Mouse (Mus musculus) hindbrain, postnatal 0 days (tissue): ENCODE data around the gene Obp2a. TPM values are rescaled to one million over a fixed set of nuclear protein-coding genes. Genes with fewer than 3 reads are reported as not detected.

Source experiments
- ATAC-seq: fragments of 200-750 bp; cut with Nextera tagmentation; 2 replicates; pipeline ENCODE4 v1.8.0; 2017; ENCODE audit warnings: mild to moderate bottlenecking, moderate TSS enrichment, moderate library complexity
- DNase-seq: peaks from one replicate; pipeline ENCODE4 v3.0.0-alpha.2; 2015; ENCODE audit warnings: low spot score
- H3K27ac ChIP-seq: fragments of 300-500 bp; sonication (generic); 2 replicates; pipeline ENCODE4 v1.5.1; 2014; ENCODE audit warnings: mild to moderate bottlenecking
- H3K27me3 ChIP-seq: fragments of 300-500 bp; sonication (generic); 2 replicates; pipeline ENCODE4 v1.6.1; 2014; ENCODE audit warnings: low read length, mixed read lengths; ENCODE audit not compliant: insufficient read depth
- H3K36me3 ChIP-seq: fragments of 300-500 bp; sonication (generic); 2 replicates; pipeline ENCODE4 v1.6.1; 2014; ENCODE audit warnings: low read length, mixed read lengths; ENCODE audit not compliant: insufficient read depth
- H3K4me1 ChIP-seq: fragments of 300-500 bp; sonication (generic); 2 replicates; pipeline ENCODE4 v1.6.1; 2014; ENCODE audit warnings: antibody characterized with exemption, low read length, mixed read lengths; ENCODE audit not compliant: insufficient read depth
- H3K4me2 ChIP-seq: fragments of 300-500 bp; sonication (generic); 2 replicates; pipeline ENCODE4 v1.6.1; 2014; ENCODE audit warnings: low read depth, mild to moderate bottlenecking, low read length, moderate library complexity, mixed read lengths
- H3K4me3 ChIP-seq: fragments of 300-500 bp; sonication (generic); 2 replicates; pipeline ENCODE4 v1.5.1; 2014; ENCODE audit warnings: low read length
- H3K9ac ChIP-seq: fragments of 300-500 bp; sonication (generic); replicated peaks from 2 replicates; pipeline ENCODE4 v1.6.1; 2014; ENCODE audit warnings: mild to moderate bottlenecking, low read length, moderate library complexity, mixed read lengths
- H3K9me3 ChIP-seq: fragments of 300-500 bp; sonication (generic); 2 replicates; pipeline ENCODE4 v1.6.1; 2016; ENCODE audit warnings: low read length, mixed read lengths
- CTCF ChIP-seq: IDR thresholded peaks from 2 replicates; pipeline ENCODE4 v1.5.1; 2016; ENCODE audit warnings: antibody characterized with exemption, control low read depth, low read depth
- WGBS: fragments of 180-500 bp; shearing (Covaris S2); extraction: QIAGEN DNeasy Blood & Tissue Kit; methylation state at CpG from one replicate; pipeline ENCODE4 v1.1.7; 2014; 5-methylcytosine and 5-hydroxymethylcytosine counted together
- polyA plus RNA-seq: library from polyadenylated mRNA; unstranded; fragments of >200 nt; fragmentation: Nextera tagmentation; extraction: Ambion mirVana; gene quantifications from 2 replicates; pipeline ENCODE4 v1.2.1, GENCODE M21; 2015
- total RNA-seq: library from RNA; depleted of rRNA; stranded (reverse); fragments of >200 nt; gene quantifications from 2 replicates; pipeline ENCODE4 v1.2.3, GENCODE M21; 2014

Gene Obp2a
- total and polyA plus RNA-seq, 2 experiments from 2014 or later, result not detected

GRCm38 (mm10) chr2:25661245-25661970 is 38.4 kb upstream of the Obp2a start:
- no peaks in the 10 kb centered on the region for H3K36me3 ChIP-seq
- H3K27me3 ChIP-seq, result no peaks in the 10 kb centered on the region
- no peak for TF ChIP-seq CTCF
- H3K4me3 ChIP-seq, result no peak overlapping the region
- H3K4me2 ChIP-seq, result no peak overlapping the region
- H3K9ac ChIP-seq, result no peak overlapping the region
- no peak overlapping the region for H3K27ac ChIP-seq
- H3K9me3 ChIP-seq, result no peaks in the 10 kb centered on the region
- ATAC-seq, result no peak
- H3K4me1 ChIP-seq, result no peaks in the 10 kb centered on the region
- peak; percentile 25 for DNase-seq
- 67% methylated on average over 6 of the region's 6 CpGs for WGBS

GRCm38 (mm10) chr2:25663511-25663910 is 36.3 kb upstream of the Obp2a start:
- no peaks in the 10 kb centered on the region for H3K36me3 ChIP-seq
- no peaks in the 10 kb centered on the region for H3K4me1 ChIP-seq
- WGBS, result 64% methylated on average over 1 of the region's 1 CpGs
- ATAC-seq (no peak), DNase-seq (peak; percentile 54)
- no peak overlapping the region for H3K4me3 ChIP-seq
- TF ChIP-seq CTCF, result peak; percentile 77
- no peak overlapping the region for H3K4me2 ChIP-seq
- no peaks in the 10 kb centered on the region for H3K9me3 ChIP-seq
- no peaks in the 10 kb centered on the region for H3K27me3 ChIP-seq
- no peak overlapping the region for H3K9ac ChIP-seq
- H3K27ac ChIP-seq, result no peak overlapping the region

GRCm38 (mm10) chr2:25664125-25664524 is 35.7 kb upstream of the Obp2a start:
- Histone ChIP-seq H3K4me1 (no peaks in the 10 kb centered on the region), H3K9me3 (no peaks in the 10 kb centered on the region), H3K4me2 (no peak overlapping the region), H3K4me3 (no peak overlapping the region), H3K9ac (no peak overlapping the region), H3K27ac (no peak overlapping the region), H3K36me3 (no peaks in the 10 kb centered on the region), H3K27me3 (no peaks in the 10 kb centered on the region)
- 79% methylated on average over 5 of the region's 5 CpGs for WGBS
- ATAC-seq (no peak), DNase-seq (no peak)
- no peak for TF ChIP-seq CTCF

- Histone ChIP-seq H3K4me3 (no peak overlapping the region), H3K36me3 (no peaks in the 10 kb centered on the region), H3K9ac (no peak overlapping the region), H3K4me2 (no peak overlapping the region), H3K4me1 (no peaks in the 10 kb centered on the region), H3K27me3 (no peaks in the 10 kb centered on the region), H3K9me3 (no peaks in the 10 kb centered on the region), H3K27ac (no peak overlapping the region)
- ATAC-seq, result no peak
- DNase-seq, result no peak
- WGBS, result 69% methylated on average over 1 of the region's 1 CpGs
- no peak for TF ChIP-seq CTCF
These were observed 33.3 kb upstream of the Obp2a start for GRCm38 (mm10) chr2:25666516-25666915.

- 89% methylated on average over 3 of the region's 3 CpGs for WGBS
- no peak for DNase-seq
- H3K27ac ChIP-seq, result no peak within 1 kb of the TSS
- H3K27me3 ChIP-seq, result no peaks in the 10 kb centered on the region
- ATAC-seq, result no peak
- H3K9me3 ChIP-seq, result no peaks in the 10 kb centered on the region
- H3K36me3 ChIP-seq, result no peaks in the 10 kb centered on the region
- no peak within 1 kb of the TSS for H3K4me2 ChIP-seq
- H3K4me1 ChIP-seq, result no peaks in the 10 kb centered on the region
- no peak for TF ChIP-seq CTCF
- H3K9ac ChIP-seq, result no peak within 1 kb of the TSS
- no peak within 1 kb of the TSS for H3K4me3 ChIP-seq
These were observed 23.4 kb upstream of the Obp2a start, which contains the start of gene Lcn6 for GRCm38 (mm10) chr2:25676486-25676885. Gene Lcn6 (plus strand): TSS chr2:25676786.

GRCm38 (mm10) chr2:25679559-25679958 is 20.3 kb upstream of the Obp2a start:
- no peak for ATAC-seq
- Histone ChIP-seq H3K9me3 (no peaks in the 10 kb centered on the region), H3K9ac (no peak overlapping the region), H3K36me3 (no peaks in the 10 kb centered on the region), H3K4me3 (no peak overlapping the region), H3K4me1 (no peaks in the 10 kb centered on the region), H3K27me3 (no peaks in the 10 kb centered on the region), H3K4me2 (no peak overlapping the region), H3K27ac (no peak overlapping the region)
- 86% methylated on average over 6 of the region's 6 CpGs for WGBS
- TF ChIP-seq CTCF, result no peak
- DNase-seq, result no peak

GRCm38 (mm10) chr2:25682426-25682825 is 17.4 kb upstream of the Obp2a start, which contains the start of gene Lcn10:
Gene Lcn10 (plus strand): TSS chr2:25682726.
- Histone ChIP-seq H3K4me1 (no peaks in the 10 kb centered on the region), H3K27ac (no peak within 1 kb of the TSS), H3K9me3 (no peaks in the 10 kb centered on the region), H3K4me2 (no peak within 1 kb of the TSS), H3K27me3 (no peaks in the 10 kb centered on the region), H3K36me3 (no peaks in the 10 kb centered on the region), H3K9ac (no peak within 1 kb of the TSS), H3K4me3 (no peak within 1 kb of the TSS)
- ATAC-seq, result no peak
- 80% methylated on average over 2 of the region's 2 CpGs for WGBS
- no peak for DNase-seq
- no peak for TF ChIP-seq CTCF
